Mouse (Mus musculus) activated CD4-positive, CD25-positive, alpha-beta regulatory T cell, adult 4 months (primary cell): ENCODE results near the gene Ppdpf. TPM values are rescaled to one million over a fixed set of nuclear protein-coding genes. Genes with fewer than 3 reads are reported as not detected.

Source experiments
- ATAC-seq: one replicate; pipeline ENCODE4 v1.8.0; 2017
- polyA plus RNA-seq, 2 experiments: library from polyadenylated mRNA; unstranded; fragments of 100-300 nt; shearing (Covaris generic); gene quantifications; one replicate each; pipeline ENCODE4 v1.2.1; 2017

Ppdpf gene
- polyA plus RNA-seq, result 100 to 1,000 TPM; 179 to 181 TPM

DNA sequence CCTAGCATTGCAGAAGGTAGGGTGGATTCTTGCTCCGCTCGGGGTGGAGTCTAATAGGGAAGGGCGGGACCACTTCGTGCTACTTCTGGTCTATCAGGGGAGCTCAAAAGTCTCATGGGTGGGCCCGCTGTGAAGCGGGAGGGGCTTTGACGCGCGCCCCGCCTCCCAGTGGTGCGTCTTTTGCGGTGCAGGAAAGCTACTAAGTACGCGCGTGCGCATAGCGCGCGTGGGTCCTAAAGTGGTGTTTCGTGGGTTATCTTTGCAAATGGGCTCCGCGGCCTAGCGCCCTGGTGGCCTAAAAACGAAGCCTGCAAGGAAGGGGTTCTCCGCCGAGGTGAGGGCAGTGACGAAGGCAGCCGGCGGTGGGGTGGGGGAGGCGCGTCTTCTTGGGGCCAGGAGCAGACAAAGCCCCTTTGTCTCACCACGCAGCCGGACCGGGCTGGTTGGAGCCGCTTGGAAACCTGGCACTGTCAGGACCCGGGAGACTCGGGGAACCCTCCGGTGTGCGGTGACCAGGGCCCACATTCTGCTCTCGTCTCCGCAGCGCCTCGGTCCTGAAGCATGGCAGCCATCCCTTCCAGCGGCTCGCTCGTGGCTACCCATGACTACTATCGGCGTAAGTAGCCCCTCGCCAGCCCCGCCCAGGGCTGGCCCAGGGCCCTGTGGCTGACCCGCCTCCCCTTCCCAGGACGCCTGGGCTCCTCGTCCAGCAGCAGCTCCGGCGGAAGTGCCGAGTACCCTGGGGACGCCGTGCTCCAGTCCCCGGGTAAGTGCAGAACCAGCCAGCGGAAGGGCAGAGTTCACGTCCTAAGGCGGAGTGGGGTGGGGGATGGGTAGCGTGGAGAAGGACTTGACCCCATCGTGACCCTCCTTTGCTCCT is at the start of gene Ppdpf:
Ppdpf (plus strand) TSS at position 127 of the 880 bp plus-strand sequence.
- peak; percentile 89 for ATAC-seq

DNA sequence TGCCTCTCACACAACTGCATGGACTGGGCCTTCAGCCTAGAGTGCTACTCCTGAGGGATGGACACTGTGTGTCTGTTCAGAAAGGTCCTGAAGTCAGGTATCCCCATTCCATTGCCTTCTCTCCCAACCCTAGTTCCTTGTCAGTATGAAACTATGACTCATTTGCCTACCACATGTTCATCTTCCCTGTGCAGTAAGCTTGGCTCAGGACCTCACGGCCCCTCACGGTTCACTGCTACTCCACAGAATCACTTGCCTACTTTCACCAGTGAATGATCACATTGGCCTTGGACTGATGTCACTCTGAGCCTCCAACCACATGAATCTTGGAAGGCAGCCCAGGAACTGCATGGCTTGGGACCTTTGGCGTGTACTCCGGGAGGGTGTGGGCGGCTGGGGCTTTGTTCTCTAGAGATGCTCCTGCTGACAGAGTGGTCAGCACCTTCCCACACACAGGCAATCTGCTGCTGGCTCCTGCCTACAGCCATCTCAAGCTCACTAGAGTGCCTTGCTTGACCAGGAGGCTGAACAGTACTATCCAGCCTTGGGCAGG is 47.3 kb upstream of the Ppdpf start:
- no peak for ATAC-seq

DNA sequence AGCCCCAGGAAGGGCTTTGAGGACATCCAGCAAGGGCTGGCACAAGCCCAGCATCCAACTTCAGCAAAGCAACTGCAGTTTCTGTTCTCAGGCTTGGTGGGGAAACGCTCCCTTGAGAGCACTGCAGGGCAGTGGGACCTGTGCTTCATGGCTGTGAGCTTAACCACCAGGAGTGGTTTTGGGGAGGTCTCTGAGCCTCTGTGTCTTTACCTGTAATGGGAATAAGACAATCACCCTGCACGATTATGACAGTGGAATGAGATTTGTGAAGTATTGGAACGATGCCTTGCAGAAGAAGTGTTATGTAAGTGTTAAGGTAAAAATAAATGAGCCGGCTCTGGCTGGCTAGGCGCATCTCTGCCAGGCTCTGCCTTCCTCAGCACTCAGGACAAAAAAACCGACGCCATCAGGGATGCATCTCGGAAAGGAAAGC is 44.3 kb upstream of the Ppdpf start:
- ATAC-seq, result no peak

DNA sequence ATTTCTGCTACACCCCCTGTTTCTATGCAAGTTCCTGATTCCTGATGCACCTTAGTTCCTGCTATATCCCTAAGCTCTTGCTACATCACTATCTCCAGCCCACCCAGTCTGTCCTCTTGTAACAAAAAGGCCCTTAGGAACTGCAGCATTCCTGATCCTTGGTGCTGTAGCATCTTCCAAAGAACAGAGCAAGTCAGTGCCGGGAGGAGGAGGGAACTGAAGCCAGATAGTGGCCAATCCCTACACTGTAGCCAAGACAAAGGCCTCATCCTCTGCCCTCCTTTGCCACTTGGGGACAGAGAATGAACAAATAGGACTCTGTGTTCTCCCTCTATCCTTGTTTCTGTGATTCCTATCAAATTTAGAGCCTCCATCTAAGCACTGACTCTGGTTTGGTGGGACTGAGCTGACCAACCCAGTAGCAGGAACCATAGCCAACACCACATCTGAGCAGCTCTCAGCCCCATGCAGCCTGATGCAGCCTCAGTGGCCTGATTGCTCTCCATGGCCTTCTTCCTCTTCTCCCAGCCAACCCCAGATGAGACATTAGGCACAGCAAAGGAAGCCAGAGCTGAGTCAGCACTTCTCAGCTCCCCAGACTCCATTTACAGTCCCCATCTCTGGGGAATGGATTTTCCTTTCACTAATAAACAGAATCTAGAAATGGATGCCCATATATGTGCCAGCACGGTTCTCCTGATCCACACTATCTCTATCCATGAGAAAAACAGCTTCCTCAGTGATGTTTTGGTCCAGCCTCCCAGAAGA is 43.4 kb upstream of the Ppdpf start:
- no peak for ATAC-seq

DNA sequence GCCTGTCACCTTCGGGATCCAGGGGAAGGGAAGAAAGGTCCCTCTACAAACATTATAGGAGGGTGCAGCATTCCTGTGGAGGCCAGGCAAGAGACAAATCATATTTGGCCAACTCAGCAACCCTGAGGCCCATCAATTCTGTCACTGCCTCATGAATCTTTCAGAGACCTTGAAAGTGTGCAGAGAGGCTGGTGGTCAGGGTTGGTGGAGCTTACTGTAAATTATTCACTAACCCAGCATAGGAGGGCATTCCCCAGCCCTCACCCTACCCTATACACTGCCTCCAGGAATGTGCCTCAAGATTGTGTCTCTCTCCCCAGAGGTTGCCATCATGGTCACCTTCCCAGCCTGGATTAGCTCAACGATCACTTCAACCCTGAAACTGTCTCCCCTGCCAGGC is 42.4 kb upstream of the Ppdpf start:
- no peak for ATAC-seq

DNA sequence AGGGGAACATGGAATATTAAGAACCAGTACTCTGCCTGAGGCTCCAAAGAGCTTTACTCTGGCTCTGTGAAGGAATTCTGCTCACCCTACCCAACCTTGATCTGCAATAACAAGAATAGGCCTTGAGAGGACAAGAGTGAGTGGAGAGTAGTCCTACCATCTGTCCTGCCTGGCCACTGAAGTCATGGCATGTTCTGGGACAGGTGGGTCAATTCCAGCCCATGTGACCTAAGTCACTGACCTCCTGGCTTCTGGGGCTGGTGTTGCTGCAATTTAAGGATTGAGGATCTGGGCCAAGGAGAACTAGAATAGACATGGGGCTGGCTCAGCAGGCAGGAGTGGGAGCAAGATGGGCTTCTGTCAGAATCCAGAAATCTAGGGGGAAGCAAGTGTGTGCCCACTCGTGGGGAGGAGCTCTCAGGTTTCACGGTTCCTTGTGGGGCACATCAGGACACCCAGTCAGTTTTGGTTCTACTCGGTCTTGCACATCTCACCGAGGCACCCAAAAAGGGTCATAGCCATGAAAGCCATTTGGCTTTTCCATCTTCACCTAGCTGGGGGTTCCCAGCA is 40.0 kb upstream of the Ppdpf start:
- no peak for ATAC-seq

DNA sequence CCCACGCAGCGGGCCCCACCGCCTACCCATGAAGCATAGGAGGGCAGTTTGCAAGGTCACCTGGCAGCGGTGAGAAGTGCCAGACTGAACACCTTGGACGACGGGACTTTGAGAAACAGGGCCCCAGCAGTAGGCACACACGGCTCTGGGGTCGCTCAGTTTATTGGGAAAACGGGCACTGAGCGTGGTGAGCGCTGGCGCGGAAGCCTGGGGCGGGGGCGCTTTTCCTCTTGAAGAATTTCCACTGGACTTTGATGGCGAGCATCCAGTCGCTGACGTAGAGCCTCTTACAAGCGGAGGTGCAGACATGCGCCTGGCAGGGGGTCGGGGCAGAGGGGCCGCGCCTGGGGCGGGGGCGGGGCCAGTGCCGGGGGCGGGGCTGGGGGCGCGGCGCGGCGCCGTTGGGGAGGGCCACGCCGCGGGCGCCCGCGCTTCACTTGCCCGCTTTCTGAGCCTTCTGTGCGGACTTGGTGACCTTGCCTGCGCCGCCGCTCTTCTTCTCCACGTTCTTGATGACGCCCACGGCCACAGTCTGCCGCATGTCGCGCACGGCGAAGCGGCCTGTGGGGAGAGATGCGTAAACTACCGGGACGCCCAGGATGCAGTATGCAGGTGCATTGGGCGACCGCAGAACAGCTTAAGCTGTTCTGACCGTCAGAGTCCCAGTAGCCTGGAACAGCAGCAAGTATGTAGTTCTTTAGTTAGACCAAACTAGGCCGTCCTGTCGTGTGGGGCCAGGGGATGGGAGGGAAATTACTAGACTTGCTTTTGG is 39.3 kb upstream of the Ppdpf start:
- no peak for ATAC-seq

DNA sequence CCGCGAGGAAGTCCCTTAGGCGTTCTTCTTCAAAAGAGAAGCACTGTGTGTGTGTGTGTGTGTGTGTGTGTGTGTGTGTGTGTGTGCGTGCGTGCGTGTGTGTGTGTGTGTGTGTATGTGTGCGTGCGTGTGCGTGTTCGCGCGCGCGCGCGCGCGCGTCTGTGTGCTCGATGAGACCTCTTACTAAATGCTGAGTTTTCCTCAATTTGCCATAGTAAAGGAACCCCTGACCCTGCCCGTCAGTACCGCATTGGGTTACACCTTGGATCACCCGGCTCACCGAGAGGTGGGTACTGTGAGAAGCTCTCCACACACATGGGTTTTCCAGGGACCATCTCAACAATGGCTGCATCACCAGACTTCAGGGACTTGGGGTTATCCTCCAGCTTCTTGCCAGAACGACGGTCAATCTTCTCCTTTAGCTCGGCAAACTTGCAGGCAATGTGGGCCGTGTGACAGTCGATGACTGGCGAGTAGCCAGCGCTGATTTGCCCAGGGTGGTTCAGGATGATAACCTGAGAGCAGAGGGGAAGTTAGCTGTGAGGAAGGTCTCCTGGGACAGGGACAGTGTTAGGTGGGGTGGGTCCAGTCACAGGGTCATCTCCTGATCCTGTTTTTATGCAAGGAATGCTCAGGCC is 38.6 kb upstream of the Ppdpf start:
- ATAC-seq, result no peak

DNA sequence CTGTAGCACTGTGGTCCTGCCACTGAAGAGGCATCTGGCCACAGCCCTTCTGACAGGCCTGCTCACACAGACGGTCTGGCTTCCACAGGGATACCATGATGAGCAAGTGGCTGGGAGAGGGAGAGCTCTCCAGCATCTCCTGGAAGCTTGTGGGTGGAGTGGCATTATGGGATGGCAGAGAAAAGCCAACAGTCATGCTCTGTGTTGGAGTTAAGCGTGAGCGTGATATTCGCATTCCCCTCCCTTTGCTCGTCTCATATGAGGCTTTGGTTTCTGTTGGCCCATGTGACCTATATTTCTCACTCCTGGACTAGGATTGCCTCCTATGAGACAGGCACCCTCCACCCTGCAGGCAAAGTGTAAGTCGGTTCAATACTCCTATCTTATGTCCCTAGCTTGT is 36.8 kb upstream of the Ppdpf start:
- no peak for ATAC-seq

DNA sequence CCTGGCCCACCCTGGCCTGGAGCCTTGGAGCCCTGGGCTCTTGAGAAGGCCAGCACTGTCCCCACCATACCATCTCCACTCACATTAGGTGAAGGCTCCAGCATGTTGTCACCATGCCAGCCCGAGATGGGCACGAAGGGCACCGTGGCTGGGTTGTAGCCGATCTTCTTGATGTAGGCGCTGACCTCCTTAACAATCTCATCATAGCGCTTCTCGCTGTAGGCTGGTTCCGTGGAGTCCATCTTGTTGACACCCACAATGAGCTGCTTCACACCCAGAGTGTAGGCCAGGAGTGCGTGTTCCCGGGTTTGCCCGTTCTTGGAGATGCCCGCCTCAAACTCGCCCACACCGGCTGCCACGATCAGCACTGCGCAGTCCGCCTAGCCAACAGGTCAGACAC is 34.3 kb upstream of the Ppdpf start:
- ATAC-seq, result no peak

DNA sequence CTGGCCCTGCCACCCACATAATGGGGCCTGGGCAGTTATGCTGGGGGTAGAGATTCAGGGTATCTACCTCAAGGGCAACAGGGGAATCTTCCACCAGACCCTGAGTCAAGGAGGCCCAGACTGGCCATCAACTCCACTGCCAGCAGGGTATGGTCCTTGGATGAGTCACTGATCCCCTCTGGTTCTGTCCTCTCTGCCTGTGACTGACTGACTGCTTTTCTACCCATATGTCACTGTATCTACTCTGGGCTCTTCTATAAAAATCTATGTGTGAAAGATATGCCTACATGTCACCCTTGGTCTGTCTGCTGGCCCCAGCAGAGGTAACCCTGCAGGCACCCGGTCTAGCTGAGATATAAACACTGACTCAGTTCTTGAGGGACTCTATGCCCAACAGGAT is 33.9 kb upstream of the Ppdpf start:
- no peak for ATAC-seq

DNA sequence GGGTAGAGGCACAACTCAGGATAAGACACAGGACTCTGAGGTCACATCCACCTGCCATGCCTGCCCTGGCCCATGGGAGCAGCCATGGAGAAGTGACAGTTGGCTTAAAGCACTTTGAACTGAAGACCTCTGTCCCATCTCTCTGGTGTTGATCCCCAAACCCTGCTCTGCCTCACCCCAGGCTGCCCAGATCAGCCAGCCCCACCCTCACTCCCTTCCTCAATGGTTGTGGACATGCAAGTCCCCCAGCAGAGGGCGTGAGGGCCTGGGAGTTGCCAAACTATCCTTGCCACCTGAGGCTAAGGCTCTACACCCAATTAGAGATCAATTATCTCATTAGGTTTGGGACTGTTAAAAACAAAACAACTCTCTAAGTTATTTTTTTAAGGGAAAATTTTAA is 33.2 kb upstream of the Ppdpf start:
- no peak for ATAC-seq

DNA sequence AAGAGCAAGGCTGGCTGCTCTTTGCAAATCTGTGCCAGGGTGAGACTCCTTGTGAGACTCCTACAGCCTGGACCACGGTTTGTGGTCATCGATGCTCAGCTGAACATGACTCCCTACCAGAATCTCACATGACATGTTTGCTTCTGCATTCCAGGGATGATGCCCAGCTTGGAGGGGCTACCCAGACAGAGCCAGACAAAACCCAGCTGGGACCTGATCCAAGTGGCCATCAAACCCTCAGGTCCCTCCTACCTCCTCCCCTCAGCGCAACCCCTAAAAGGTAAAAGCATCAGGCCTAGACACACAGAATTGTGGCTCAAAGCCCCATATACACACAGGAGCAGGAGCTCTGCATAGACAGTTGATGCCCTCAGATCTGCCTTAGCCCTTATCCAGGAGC is 32.7 kb upstream of the Ppdpf start:
- ATAC-seq, result no peak

DNA sequence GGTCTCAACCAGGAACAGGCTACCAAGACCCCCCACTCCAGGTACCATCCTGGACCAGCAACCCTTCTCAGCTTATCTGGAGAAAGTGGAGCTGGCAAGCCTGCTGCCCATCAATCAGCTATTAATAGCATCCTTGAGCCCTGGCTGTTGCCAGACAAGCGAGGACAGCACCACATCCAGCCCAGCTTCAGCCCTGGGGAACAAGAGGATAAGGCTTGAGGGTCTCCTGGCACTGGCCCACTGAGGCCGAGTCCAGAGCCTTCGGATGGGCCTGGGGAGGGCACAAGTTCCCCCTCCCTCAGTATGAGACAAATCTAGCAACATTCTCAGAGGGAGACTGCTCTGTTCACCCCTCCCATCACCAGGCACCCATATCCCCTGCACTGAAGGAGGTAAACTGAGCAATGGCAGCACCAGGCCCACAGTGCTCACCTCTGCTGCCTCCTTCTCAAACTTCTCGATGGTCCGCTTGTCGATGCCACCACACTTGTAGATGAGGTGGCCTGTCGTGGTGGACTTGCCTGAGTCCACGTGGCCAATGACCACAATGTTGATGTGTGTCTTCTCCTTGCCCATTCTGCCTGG is 32.1 kb upstream of the Ppdpf start:
- ATAC-seq, result no peak

DNA sequence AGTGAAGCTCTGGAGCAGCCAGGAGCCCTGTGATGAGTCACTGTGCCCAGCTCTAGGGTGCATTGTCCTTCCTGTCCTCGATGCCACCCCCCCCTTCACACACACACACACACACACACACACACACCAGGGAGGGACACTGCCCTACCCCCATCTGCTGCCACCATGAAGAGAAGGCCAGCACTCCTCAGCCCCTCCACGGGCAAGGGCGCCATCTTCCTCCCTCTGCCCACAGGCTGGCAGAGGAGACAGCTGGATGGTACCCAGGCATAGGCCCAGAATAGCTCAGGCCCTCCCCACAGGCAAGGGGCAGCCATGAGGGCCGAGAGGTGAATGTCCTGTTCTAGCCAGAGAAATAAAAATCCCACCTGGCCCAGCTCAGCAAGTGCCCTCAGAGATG is 31.2 kb upstream of the Ppdpf start:
- ATAC-seq, result no peak

DNA sequence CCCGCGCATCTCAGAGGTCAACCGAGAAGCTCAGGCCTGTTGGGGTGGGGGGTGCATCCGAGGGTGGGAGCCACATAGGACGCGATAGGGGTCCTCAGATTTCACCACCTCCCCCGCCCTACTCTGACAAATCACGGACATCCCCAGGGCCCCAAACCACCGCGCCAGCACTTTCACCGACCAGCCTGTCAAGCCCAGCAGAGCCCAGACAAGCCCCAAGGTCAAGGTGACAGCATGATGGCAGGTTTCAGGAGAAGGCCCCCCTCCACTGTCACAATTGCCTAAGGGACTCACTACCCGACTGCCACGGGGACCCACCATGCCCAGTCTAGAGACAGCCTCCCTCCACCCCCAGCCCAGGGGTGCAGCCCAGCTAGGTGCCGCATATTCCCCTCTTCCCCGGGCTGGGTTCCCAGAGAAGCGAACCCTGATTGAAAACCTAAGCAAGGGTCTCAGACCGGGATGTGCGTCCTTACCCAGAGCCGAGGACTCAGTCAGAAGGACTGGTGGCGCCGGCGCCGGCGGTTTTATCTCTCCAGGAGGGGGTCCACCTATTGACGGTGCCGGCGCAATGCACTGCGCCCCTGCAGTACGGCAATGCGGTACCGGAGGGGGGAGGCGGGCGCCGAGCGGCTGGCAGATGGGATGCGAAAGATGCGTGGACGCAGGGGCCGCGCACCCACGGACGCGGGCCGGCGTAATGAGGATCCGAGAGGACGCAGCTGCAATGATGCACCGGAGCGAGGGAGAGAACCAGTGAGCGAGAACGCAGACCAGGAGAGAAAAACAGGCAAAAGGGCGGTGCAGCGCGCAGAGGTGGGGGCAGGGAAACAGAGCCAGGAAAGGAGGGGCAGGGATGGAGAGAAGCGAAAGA is 30.6 kb upstream of the Ppdpf start, which contains the start of gene Eef1a2:
Eef1a2 (minus strand) TSS at position 767 of the 874 bp plus-strand sequence.
- ATAC-seq, result no peak

DNA sequence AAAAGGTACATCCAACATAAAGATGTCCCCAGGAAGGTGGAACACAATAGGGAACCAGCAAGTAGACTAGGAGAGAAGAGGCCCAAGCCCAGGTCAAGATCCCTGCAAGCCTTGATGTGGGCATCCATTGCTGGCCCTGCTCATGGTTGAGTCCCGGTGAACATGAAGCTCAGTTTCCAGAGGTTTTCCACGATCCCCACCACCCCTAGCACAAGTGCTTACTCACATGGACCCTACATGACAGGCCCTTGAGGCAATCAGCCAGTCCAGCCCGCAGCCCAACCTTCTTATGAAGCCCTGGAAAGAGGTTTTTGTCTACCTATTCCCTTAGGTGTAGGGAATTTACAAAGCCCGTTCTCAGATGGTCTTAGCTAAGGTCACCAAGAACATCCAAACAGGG is 29.9 kb upstream of the Ppdpf start:
- no peak for ATAC-seq

DNA sequence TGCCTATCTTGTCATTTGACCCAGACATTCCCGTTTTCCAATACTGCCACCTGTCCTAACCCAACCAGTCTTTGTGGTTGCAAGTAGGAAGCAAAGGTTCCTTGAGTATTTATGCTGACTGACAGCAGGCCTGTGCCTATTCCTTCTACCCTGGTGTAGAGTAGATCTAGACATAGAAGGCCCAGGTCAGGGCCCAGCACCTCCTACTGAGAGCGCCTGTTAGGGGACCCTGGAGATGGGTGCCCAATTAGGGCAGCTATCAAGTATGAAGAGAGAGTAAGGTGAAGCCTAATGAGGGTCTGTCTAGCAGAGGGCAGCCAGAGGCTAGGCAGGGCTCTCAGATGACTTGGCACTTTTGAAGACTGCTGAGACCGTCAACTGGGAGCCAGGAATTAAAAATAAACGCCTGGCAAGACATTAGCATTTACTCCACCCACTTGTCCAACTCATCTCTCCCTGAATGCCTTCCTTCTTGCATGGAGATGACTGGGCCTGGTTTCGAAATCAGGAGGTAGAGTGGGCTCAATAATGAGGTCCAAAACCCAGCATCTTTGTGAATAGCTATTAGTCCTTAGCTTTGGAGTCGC is 29.2 kb upstream of the Ppdpf start:
- ATAC-seq, result no peak

DNA sequence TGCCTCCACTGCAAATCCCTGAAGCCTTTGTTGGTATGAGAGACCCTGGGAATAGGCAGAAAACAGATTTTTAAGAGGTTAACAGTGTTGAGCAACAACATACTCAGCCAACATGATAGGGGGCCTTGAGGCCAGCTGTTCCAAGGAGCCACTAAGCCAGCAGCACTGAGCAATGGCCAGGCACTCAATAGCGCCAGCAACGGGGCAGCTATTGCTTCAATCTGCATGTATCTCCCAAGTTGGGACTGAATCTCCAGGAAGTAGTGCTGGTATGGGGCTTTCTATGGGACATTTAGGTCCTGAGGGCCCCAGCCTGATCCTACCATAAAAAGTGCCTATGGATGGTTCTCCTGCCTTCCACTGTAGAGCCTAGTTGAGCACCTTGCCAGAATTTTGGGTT is 28.6 kb upstream of the Ppdpf start:
- no peak for ATAC-seq

DNA sequence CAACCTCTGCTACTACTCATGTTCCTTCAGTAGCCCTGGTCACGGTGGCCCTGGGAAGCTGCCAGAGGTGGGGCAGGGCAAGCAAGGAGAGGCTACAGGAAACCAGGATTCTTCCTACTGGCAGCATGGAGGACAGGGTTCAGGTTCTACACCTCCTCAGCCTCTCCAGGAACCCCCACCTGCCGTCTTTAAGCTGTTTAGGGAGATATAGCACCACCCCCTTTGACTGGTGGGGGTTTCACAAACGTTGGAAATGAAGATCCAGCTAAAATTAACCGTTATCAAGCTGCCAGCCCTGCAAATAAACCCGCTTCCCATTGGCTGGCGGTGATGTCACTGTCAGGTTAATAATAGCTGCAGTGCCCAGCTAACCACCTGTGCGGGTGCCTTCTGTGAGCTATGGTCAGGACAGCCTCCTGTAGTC is 27.9 kb upstream of the Ppdpf start:
- no peak for ATAC-seq
